In the genomic region with DNA sequence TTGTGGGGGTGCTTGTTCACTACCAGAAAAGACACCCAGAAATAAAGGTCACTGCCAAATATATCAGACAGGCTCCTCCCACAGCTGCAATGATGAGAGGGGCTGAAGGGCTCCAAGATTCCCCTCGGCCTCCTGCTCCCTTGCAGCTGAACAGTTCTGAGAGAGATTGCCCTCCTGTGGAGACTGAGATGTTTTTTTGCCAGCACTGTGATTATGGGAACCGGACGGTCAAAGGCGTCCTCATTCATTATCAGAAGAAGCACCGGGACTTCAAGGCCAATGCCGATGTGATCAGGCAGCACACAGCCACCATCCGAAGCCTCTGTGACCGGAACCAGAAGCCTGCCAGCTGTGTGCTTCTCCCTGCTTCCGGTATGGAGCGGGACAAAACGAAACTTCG, we compare ENCODE assay signal across 24 mouse cellular contexts.
DNase-seq lines count a peak whose midpoint lies in the region; ATAC-seq and TF ChIP-seq lines count a peak whose summit lies in the region.
"Had no signal": no experiment of that assay in that cellular context is flagged by ENCODE, and none has a peak within 500 bp of the region (broad histone marks: within the 10 kb centered on the region; RNA-seq: fewer than 3 reads in every experiment).

No protein-coding gene starts in this region.

- peaks cover 12% of the 10 kb centered on the region for H3K4me1 ChIP-seq in heart, embryonic 12.5 days (replicated peaks)
- no peaks in the 10 kb centered on the region for H3K4me1 ChIP-seq in kidney, postnatal 0 days (replicated peaks; ENCODE audit: insufficient read depth, low read length)
- H3K4me1 ChIP-seq: liver, embryonic 15.5 days had no signal

- no peaks in the 10 kb centered on the region for H3K9me3 ChIP-seq in heart, embryonic 12.5 days (replicated peaks)
- no peaks in the 10 kb centered on the region for H3K9me3 ChIP-seq in kidney, postnatal 0 days (replicated peaks; ENCODE audit: low read length)
- H3K9me3 ChIP-seq: heart, embryonic 10.5 days; hindbrain, embryonic 12.5 days; limb, embryonic 10.5 days; liver, embryonic 15.5 days; lung, embryonic 15.5 days had no signal

- TF ChIP-seq CTCF in kidney, postnatal 0 days (IDR thresholded peaks at IDR 0.05; ENCODE audit: low read depth) = peak; percentile 17; the same call in 1 of the 2 replicates

- WGBS in heart, embryonic 12.5 days = 84% methylated on average over 12 of the region's 12 CpGs
- 91% methylated on average over 12 of the region's 12 CpGs for WGBS in kidney, postnatal 0 days

- H3K36me3 ChIP-seq in heart, embryonic 12.5 days = peaks cover 85% of the 10 kb centered on the region
- H3K36me3 ChIP-seq in kidney, postnatal 0 days (ENCODE audit: insufficient read depth, low read length) = peaks cover 46% of the 10 kb centered on the region
- H3K36me3 ChIP-seq: liver, embryonic 15.5 days had no signal

- H3K27me3 ChIP-seq in heart, embryonic 12.5 days (replicated peaks) = no peaks in the 10 kb centered on the region
- H3K27me3 ChIP-seq in kidney, postnatal 0 days (ENCODE audit: insufficient read depth, low read length) = no peaks in the 10 kb centered on the region
- H3K27me3 ChIP-seq: CH12.LX; hindbrain, embryonic 12.5 days; liver, embryonic 15.5 days; lung, embryonic 15.5 days had no signal

- no peak overlapping the region for H3K4me2 ChIP-seq in heart, embryonic 12.5 days
- no peak overlapping the region for H3K4me2 ChIP-seq in kidney, postnatal 0 days (ENCODE audit: low read length)
- H3K4me2 ChIP-seq: hindbrain, embryonic 12.5 days; liver, embryonic 15.5 days; lung, embryonic 15.5 days had no signal

- H3K4me3 ChIP-seq in heart, embryonic 12.5 days = no peak overlapping the region
- no peak overlapping the region for H3K4me3 ChIP-seq in kidney, postnatal 0 days (replicated peaks; ENCODE audit: low read depth, low read length)
- H3K4me3 ChIP-seq: forebrain, embryonic 10.5 days; heart, embryonic 10.5 days; hindbrain, embryonic 12.5 days; limb, embryonic 10.5 days; liver, embryonic 15.5 days; lung, embryonic 15.5 days had no signal

- DNase-seq in heart, adult 11 months = peak; percentile 89
- DNase-seq in kidney, postnatal 0 days (ENCODE audit: low spot score) = no peak
- no peak for DNase-seq in kidney, postnatal 36 days
- DNase-seq in ZHBTc4 (ENCODE audit: low read depth, low spot score) = peak; percentile 43
- DNase-seq in brain, adult 2 months (ENCODE audit: low read depth, low spot score) = peak; percentile 24
- DNase-seq in thymus, postnatal 25 days = no peak
- DNase-seq: B cell, adult 2 months; cerebellum, adult 11-12 months; gastrocnemius, postnatal 36 days; heart, postnatal 10 days; kidney, postnatal 4 days; liver; thymus, postnatal 36 days had no signal

- no peak overlapping the region for H3K27ac ChIP-seq in heart, embryonic 12.5 days (ENCODE audit: poor library complexity, severe bottlenecking)
- H3K27ac ChIP-seq in kidney, postnatal 0 days = no peak overlapping the region
- H3K27ac ChIP-seq: forebrain, embryonic 10.5 days; heart, embryonic 10.5 days; hindbrain, embryonic 12.5 days; limb, embryonic 10.5 days; liver, embryonic 15.5 days; lung, embryonic 15.5 days; macrophage had no signal

- no peak for ATAC-seq in heart, embryonic 12.5 days (ENCODE audit: insufficient number of reproducible peaks, low FRiP score)
- ATAC-seq in kidney, postnatal 0 days (replicated peaks; ENCODE audit: low FRiP score, low read depth) = no peak
- ATAC-seq: inflammation-experienced regulatory T-cells, adult 6 months; midbrain, embryonic 16.5 days had no signal

- no peak overlapping the region for H3K9ac ChIP-seq in heart, embryonic 12.5 days
- no peak overlapping the region for H3K9ac ChIP-seq in kidney, postnatal 0 days (ENCODE audit: low read depth, low read length)
- H3K9ac ChIP-seq: hindbrain, embryonic 12.5 days; liver, embryonic 15.5 days; lung, embryonic 15.5 days had no signal

Comparison
In these comparisons a context has a peak if more than half of its experiments do, and no peak if none do; other contexts are left out.
1. DNase-seq: peak in heart, adult 11 months (single experiment), ZHBTc4 (single experiment) and brain, adult 2 months (single experiment); none in kidney, postnatal 0 days (single experiment), kidney, postnatal 36 days (0 of 2) and thymus, postnatal 25 days (single experiment).